Mouse (Mus musculus) liver, adult 2 months (tissue): Measurements from ENCODE around the gene Mex3d. TPM values are rescaled to one million over a fixed set of nuclear protein-coding genes. Genes with fewer than 3 reads are reported as not detected.

ENCODE experiments used
- DNase-seq: peaks from one replicate; pipeline ENCODE4 v3.0.0-alpha.2; 2011; ENCODE audit warnings: low read depth, low spot score; ENCODE audit errors: extremely low read depth
- H3K27ac ChIP-seq: fragments of 200-500 bp; replicated peaks from 2 replicates; pipeline ENCODE4 v1.5.1; 2012; ENCODE audit warnings: low read depth, mild to moderate bottlenecking, control low read depth, inconsistent platforms, low read length; ENCODE audit not compliant: insufficient read depth
- H3K27me3 ChIP-seq: fragments of 200-500 bp; 2 replicates; pipeline ENCODE4 v1.6.1; 2012; ENCODE audit warnings: mild to moderate bottlenecking, moderate library complexity, low read length, inconsistent platforms; ENCODE audit not compliant: control insufficient read depth, insufficient read depth
- H3K36me3 ChIP-seq: fragments of 200-500 bp; 2 replicates; pipeline ENCODE4 v1.6.1; 2012; ENCODE audit warnings: low read length, inconsistent platforms; ENCODE audit not compliant: control insufficient read depth, insufficient read depth
- H3K4me1 ChIP-seq: fragments of 200-500 bp; 2 replicates; pipeline ENCODE4 v1.6.1; 2011; ENCODE audit warnings: low read length; ENCODE audit not compliant: control insufficient read depth, insufficient read depth
- H3K4me3 ChIP-seq: fragments of 200-500 bp; 2 replicates; pipeline ENCODE4 v1.5.1; 2011; ENCODE audit warnings: low read depth, mild to moderate bottlenecking, control low read depth, low read length, moderate library complexity; ENCODE audit not compliant: insufficient read depth
- H3K79me2 ChIP-seq: fragments of 200-500 bp; 2 replicates; pipeline ENCODE4 v1.6.1; 2012; ENCODE audit warnings: inconsistent platforms, mild to moderate bottlenecking, low read length, moderate library complexity; ENCODE audit not compliant: control insufficient read depth, insufficient read depth
- H3K9ac ChIP-seq: fragments of 200-500 bp; 2 replicates; pipeline ENCODE4 v1.6.1; 2012; ENCODE audit warnings: low read depth, mild to moderate bottlenecking, control low read depth, inconsistent platforms, low read length
- CTCF ChIP-seq: fragments of 200-500 bp; IDR thresholded peaks from 2 replicates; pipeline ENCODE4 v1.5.1; 2011; ENCODE audit warnings: low read depth, low read length, control low read depth
- POLR2A ChIP-seq: fragments of 200-500 bp; IDR thresholded peaks from 2 replicates; pipeline ENCODE4 v1.6.1; 2011; ENCODE audit warnings: low read length, control low read depth; ENCODE audit not compliant: insufficient read depth; ENCODE audit errors: extremely low read depth
- WGBS: fragments of 180-500 bp; shearing (Covaris S2); methylation state at CpG from one replicate; pipeline ENCODE4 v1.1.7; 2018; 5-methylcytosine and 5-hydroxymethylcytosine counted together
- polyA plus RNA-seq: library from polyadenylated mRNA; depleted of rRNA; stranded (reverse); fragments of >200 nt; gene quantifications from 2 replicates; pipeline ENCODE4 v1.2.3, GENCODE M21; 2012
- total RNA-seq: library from RNA; depleted of rRNA; stranded (reverse); fragments of >200 nt; gene quantifications from 2 replicates; pipeline ENCODE4 v1.2.3, GENCODE M21; 2014

The Mex3d gene
- total and polyA plus RNA-seq, 2 experiments: 1.0 to 2.1 TPM

DNA sequence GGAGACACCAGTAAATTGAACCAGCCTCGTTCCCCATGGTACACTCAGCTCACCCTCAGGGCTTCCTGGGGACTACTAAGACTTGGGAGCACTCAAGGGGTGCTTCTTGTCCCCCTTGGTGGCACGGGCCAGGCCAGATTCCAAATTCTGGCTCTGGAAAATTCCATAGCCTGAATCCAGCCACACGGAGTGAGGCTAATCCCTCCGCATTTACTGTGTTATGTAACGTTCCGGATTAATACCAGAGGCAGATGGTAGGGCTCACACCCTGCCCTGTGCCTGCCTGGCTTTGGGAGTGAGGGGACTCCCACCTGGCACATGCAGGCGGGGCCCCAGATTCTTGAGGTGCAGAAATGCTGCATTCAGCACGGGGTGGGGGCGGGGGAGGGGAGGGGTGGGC lies 32.0 kb downstream of the Mex3d start:
- 41% methylated on average over 9 of the region's 9 CpGs for WGBS
- Histone ChIP-seq H3K79me2 (no peaks in the 10 kb centered on the region), H3K9ac (no peak overlapping the region), H3K27ac (no peak overlapping the region), H3K27me3 (peaks cover 10% of the 10 kb centered on the region), H3K36me3 (no peaks in the 10 kb centered on the region), H3K4me3 (no peak overlapping the region), H3K4me1 (peaks cover 11% of the 10 kb centered on the region)
- DNase-seq: no peak
- TF ChIP-seq CTCF (no peak), POLR2A (no peak)

DNA sequence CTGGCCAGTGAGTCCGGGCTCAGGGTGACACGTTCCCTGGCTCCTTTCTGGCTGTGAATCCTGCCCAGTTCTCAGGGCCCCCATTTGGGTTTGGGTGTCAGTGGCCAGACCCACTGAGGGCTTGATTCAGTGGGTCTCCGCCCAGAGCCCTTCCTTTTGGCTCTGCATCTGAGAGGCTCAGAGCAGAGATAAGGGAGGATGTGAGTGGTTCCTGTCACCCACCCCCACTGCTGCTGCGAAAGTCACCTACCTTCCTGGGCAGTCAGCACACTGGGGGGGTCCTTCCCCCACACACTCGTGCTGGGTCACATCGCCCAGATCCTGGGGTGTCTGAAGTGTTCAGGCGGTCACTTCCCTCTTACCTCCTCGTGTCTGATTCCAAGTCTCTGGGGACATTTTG lies 34.7 kb downstream of the Mex3d start:
- H3K9ac ChIP-seq: no peak overlapping the region
- H3K4me3 ChIP-seq: no peak overlapping the region
- no peak overlapping the region for H3K27ac ChIP-seq
- peaks cover 10% of the 10 kb centered on the region for H3K27me3 ChIP-seq
- DNase-seq: no peak
- H3K36me3 ChIP-seq: no peaks in the 10 kb centered on the region
- no peak for TF ChIP-seq POLR2A
- no peak for TF ChIP-seq CTCF
- peaks cover 16% of the 10 kb centered on the region for H3K4me1 ChIP-seq
- WGBS: 75% methylated on average over 8 of the region's 8 CpGs
- no peaks in the 10 kb centered on the region for H3K79me2 ChIP-seq

DNA sequence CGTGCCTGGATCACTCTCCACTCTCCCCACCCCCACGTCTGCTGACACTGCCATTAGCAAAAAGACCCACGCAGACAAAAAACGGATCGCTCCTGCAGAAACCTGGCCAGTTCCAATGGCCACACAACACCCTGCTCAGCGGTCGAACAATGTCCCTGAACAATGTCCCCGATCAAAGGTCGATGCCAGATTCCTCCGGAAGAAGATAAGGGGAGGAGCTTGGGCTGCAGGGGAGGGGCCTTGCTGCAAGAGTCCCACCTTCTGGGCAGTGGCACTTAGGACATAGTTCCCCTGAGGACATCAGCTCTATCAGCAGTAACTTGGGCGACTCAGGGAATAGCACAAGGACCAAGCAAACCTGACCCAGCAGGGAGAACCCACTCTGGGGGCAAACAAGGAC lies 35.6 kb downstream of the Mex3d start:
- DNase-seq: peak; percentile 94
- no peak overlapping the region for H3K4me3 ChIP-seq
- no peaks in the 10 kb centered on the region for H3K79me2 ChIP-seq
- H3K36me3 ChIP-seq: no peaks in the 10 kb centered on the region
- peak overlapping the region; percentile 52 for H3K27ac ChIP-seq
- peaks cover 16% of the 10 kb centered on the region for H3K4me1 ChIP-seq
- TF ChIP-seq CTCF (no peak), POLR2A (no peak)
- 13% methylated on average over 11 of the region's 11 CpGs for WGBS
- peaks cover 6% of the 10 kb centered on the region for H3K27me3 ChIP-seq
- no peak overlapping the region for H3K9ac ChIP-seq

DNA sequence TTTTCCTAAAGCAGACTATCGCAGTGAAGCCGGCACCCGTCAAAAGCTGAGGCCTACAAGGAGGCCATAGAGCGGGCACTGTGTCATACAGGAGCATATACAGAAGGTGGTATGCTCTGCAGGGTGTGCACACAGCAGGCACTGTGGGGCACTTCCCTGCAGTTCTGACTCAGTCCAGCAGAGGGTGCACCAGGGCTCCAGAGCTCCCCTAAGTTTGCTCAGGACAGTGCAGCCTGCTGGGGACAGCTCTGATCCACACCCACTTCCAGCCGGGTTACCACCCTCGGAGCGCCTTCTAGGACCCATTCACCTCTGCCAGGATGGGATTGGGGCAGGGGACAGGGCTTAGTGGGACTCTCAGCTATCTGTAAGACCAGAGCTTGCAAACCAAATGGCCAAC lies 37.2 kb downstream of the Mex3d start:
- H3K27me3 ChIP-seq: no peaks in the 10 kb centered on the region
- DNase-seq: peak; percentile 59
- H3K9ac ChIP-seq: no peak overlapping the region
- no peak overlapping the region for H3K4me3 ChIP-seq
- H3K27ac ChIP-seq: no peak overlapping the region
- 7% methylated on average over 7 of the region's 7 CpGs for WGBS
- peaks cover 16% of the 10 kb centered on the region for H3K4me1 ChIP-seq
- H3K36me3 ChIP-seq: no peaks in the 10 kb centered on the region
- TF ChIP-seq CTCF (peak; percentile 99), POLR2A (no peak)
- H3K79me2 ChIP-seq: no peaks in the 10 kb centered on the region

DNA sequence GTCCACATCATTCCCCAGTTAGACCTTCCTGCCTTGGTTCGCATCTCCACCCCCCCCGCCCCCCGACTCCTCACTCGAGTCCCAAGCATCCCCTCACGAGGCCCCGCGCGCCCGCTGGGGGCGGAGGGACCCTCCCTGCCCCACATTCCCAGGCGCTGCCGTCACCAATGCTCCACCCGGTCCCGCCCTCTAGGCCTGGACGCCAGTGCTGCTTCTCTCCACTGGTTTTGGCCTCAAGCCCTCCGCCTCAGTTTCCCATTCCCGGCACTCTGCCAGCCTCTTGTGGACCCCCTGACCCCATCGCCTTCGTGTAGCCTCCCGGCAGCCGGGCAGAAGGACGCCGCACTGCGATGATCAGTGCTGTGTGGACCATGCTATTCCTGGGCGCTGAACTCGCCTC lies 38.5 kb downstream of the Mex3d start:
- peaks cover 19% of the 10 kb centered on the region for H3K4me1 ChIP-seq
- no peak for DNase-seq

DNA sequence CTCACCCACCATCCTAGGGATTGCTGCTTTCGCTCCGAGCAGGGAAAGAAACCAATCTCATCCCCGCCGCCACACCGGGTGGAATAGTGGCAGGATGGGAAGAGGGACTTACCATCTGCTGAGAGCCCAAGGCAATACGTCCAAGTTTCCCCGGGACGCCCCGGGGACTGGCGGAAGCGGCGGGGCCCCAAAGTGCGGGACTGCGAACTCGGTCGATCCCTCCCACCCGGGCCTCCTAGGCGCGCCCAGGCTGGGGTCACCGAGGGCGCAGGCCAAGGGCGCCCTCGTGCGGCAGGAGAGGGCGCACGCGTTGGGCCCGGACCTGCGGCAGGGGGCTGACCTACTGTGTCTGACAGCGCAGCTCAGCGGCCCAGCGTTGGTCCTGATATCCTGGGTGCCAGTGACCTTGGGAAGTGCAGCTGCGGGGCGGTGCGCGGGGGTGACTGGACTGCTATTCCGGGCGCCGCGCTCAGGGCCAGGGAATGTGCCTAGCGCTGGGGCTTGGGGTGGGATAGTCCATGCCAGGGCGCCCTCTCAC lies 39.1 kb downstream of the Mex3d start, which contains the start of gene Adamtsl5:
Gene Adamtsl5, minus strand, starts transcription at position 169 of the 538 bp plus-strand sequence.
- H3K27ac ChIP-seq: no peak within 1 kb of the TSS

More for the DNA sequence above, 38.5 kb downstream of the Mex3d start:
- Histone ChIP-seq H3K79me2 (no peaks in the 10 kb centered on the region), H3K4me3 (no peak overlapping the region), H3K27me3 (no peaks in the 10 kb centered on the region), H3K36me3 (no peaks in the 10 kb centered on the region), H3K27ac (no peak overlapping the region), H3K9ac (no peak overlapping the region)
- no peak for TF ChIP-seq POLR2A
- no peak for TF ChIP-seq CTCF
- 26% methylated on average over 26 of the region's 26 CpGs for WGBS

More for the DNA sequence above, 39.1 kb downstream of the Mex3d start, which contains the start of gene Adamtsl5:
- H3K79me2 ChIP-seq: no peaks in the 10 kb centered on the region
- H3K4me3 ChIP-seq: peak within 1 kb of the TSS; percentile 54
- no peaks in the 10 kb centered on the region for H3K36me3 ChIP-seq
- under 1% methylated on average over 42 of the region's 42 CpGs for WGBS
- peak within 1 kb of the TSS; percentile 66 for H3K9ac ChIP-seq
- H3K4me1 ChIP-seq: peaks cover 19% of the 10 kb centered on the region
- TF ChIP-seq POLR2A (no peak), CTCF (peak; percentile 83)
- DNase-seq: no peak
- H3K27me3 ChIP-seq: no peaks in the 10 kb centered on the region
